ENCODE assay signal across 8 mouse cellular contexts in the genomic region with DNA sequence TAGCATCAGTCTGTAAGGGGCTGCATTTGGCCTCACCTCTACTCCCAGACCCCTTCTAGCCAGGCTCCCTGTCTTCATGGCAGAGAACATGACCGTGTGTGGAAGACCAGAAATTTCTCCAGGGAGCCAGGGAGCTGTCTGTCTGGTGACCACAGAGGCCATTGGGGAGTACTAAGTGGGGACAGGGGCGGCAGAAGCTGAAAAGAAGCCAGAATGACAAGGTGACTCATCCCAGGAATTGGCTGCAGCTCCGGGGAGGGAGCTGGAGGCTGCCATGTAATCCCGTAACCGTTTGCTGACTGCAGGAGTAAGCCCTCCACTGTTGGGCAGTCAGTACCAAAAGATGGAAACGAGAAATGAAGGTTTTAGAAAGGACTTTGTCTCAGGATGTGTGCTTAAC. TPM values are rescaled to one million over a fixed set of nuclear protein-coding genes. Genes with fewer than 3 reads are reported as not detected.
DNase-seq lines count a peak whose midpoint lies in the region; ATAC-seq and TF ChIP-seq lines count a peak whose summit lies in the region.
"Had no signal": no experiment of that assay in that cellular context is flagged by ENCODE, and none has a peak within 500 bp of the region (broad histone marks: within the 10 kb centered on the region; RNA-seq: fewer than 3 reads in every experiment).

No protein-coding gene starts in this region.

- H3K36me3 ChIP-seq in lung, embryonic 14.5 days (ENCODE audit: insufficient read depth), result no peaks in the 10 kb centered on the region
- H3K36me3 ChIP-seq: midbrain, embryonic 12.5 days had no signal

- DNase-seq in lung, embryonic 14.5 days, result no peak
- DNase-seq in lung, adult 18-20 months, result no peak
- DNase-seq in adrenal gland, adult (ENCODE audit: inconsistent age in 2 of 2, low spot score in 1 of 2), result peak; percentile 85 to 92
- peak; percentile 76 for DNase-seq in cerebellum, adult 8-10 months
- peak; percentile 66 to 75 for DNase-seq in heart, postnatal 10 days
- no peak for DNase-seq in layer of hippocampus, postnatal 14 days (ENCODE audit: low spot score in 2 of 2)

- TF ChIP-seq CTCF in lung, embryonic 14.5 days (IDR thresholded peaks at IDR 0.05; ENCODE audit: low read depth), result no peak

- ATAC-seq in lung, embryonic 14.5 days (ENCODE audit: insufficient read depth), result no peak
- no peak for ATAC-seq in megakaryocyte progenitor cell, adult 5-6 weeks (replicated peaks; ENCODE audit: poor library complexity)

- WGBS in lung, embryonic 14.5 days, result 51% methylated on average over 6 of the region's 6 CpGs

- no peaks in the 10 kb centered on the region for H3K4me1 ChIP-seq in lung, embryonic 14.5 days (ENCODE audit: insufficient read depth)

- H3K27me3 ChIP-seq in lung, embryonic 14.5 days (ENCODE audit: insufficient read depth, low read length), result no peaks in the 10 kb centered on the region; the same call in 1 of the 2 replicates

- peak overlapping the region; percentile 31; the same call in 1 of the 2 replicates for H3K4me2 ChIP-seq in lung, embryonic 14.5 days
- H3K4me2 ChIP-seq: midbrain, embryonic 12.5 days had no signal

- no peak overlapping the region for H3K4me3 ChIP-seq in lung, embryonic 14.5 days (ENCODE audit: low read depth, low read length)
- H3K4me3 ChIP-seq: midbrain, embryonic 12.5 days had no signal

- intact Hi-C loops in heart, postnatal 10 days (cut with DNase I), result loop anchor here (5.0 kb wide), 1 partner anchor 140 kb away; a partner anchor contains a TSS

- H3K9ac ChIP-seq in lung, embryonic 14.5 days, result no peak overlapping the region
- H3K9ac ChIP-seq: midbrain, embryonic 12.5 days had no signal

- no peak overlapping the region for H3K27ac ChIP-seq in lung, embryonic 14.5 days (ENCODE audit: low read depth)
- H3K27ac ChIP-seq: midbrain, embryonic 12.5 days had no signal

- H3K9me3 ChIP-seq in lung, embryonic 14.5 days (ENCODE audit: low read depth, low read length), result no peaks in the 10 kb centered on the region
- H3K9me3 ChIP-seq: midbrain, embryonic 12.5 days had no signal

RNA-seq across cellular contexts. Expression of a gene that starts 3.1 kb away (rescaled TPM):
- 7.3 and 8.9 TPM in 2 replicates for polyA plus RNA-seq in lung, embryonic 14.5 days (2014; fragmentation: Nextera tagmentation; extraction: Ambion mirVana)
- 10 to 100 TPM; 10.3 to 14.2 TPM for total RNA-seq in heart, postnatal 10 days (2021)
- 6.8 and 7.1 TPM in 2 replicates for total RNA-seq in megakaryocyte progenitor cell, adult 5-6 weeks (2015)
- total RNA-seq in megakaryocyte progenitor cell, adult 5-6 weeks (2017), result 3.4 and 6.0 TPM in 2 replicates
- total RNA-seq in layer of hippocampus, postnatal 14 days (2021), result 10 to 100 TPM; 16.9 to 19.8 TPM

RNA-seq across cellular contexts. Expression of a gene that starts 56.8 kb away (rescaled TPM):
- 389 and 445 TPM in 2 replicates for polyA plus RNA-seq in lung, embryonic 14.5 days (2014; fragmentation: Nextera tagmentation; extraction: Ambion mirVana)
- 100 to 1,000 TPM in 1 of 2 experiments, 10 to 100 TPM in 1; 81.9 to 104 TPM for total RNA-seq in heart, postnatal 10 days (2021)
- 60.9 and 62.8 TPM in 2 replicates for total RNA-seq in megakaryocyte progenitor cell, adult 5-6 weeks (2015)
- total RNA-seq in megakaryocyte progenitor cell, adult 5-6 weeks (2017), result 141 and 174 TPM in 2 replicates
- 10 to 100 TPM; 29.8 to 45.3 TPM for total RNA-seq in layer of hippocampus, postnatal 14 days (2021)

Comparison
In these comparisons a context has a peak if more than half of its experiments do, and no peak if none do; other contexts are left out.
1. DNase-seq: peak in adrenal gland, adult (2 of 2), cerebellum, adult 8-10 months (single experiment) and heart, postnatal 10 days (2 of 2); none in lung, embryonic 14.5 days (single experiment), lung, adult 18-20 months (0 of 2) and layer of hippocampus, postnatal 14 days (0 of 2).